Mouse (Mus musculus): ENCODE measurements at regions not wholly inside any gene's neighbourhood (a gene's known extent, or its start where the extent isn't known, plus 50 kb on each side); places are given as distances from the start of the nearest gene placed in this dataset.

GRCm38 (mm10) chr13:35159456-35159855, 132.6 kb upstream of the Eci2 start:
- no peak overlapping the region for H3K27ac ChIP-seq (replicated peaks; ENCODE audit: low read depth, low read length)
- 75% methylated on average over 3 of the region's 3 CpGs for WGBS

DNA sequence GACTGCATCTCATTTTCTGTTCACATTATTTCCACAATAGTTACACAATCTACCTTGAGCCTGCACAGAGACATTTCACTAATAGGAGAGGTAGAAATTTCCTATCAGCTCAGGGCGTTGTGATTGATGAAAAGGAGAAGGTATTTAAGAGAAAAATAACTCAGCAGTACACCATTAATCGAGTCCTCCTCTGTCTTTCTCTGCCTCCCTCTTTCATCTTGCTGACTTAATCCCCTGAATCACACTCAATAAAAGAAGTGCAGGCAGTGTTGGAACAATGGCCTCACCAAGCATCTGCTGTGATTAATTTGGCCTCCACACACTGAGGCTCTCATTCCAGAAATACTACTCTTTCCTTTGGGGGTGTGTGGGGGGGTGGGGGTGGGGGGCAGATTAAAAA, 133.9 kb upstream of the Eci2 start:
- Histone ChIP-seq H3K4me3 (ENCODE audit: low read depth, low read length) (no peak overlapping the region), H3K36me3 (ENCODE audit: control insufficient read depth, insufficient read depth, low read length) (no peaks in the 10 kb centered on the region), H3K9me3 (ENCODE audit: control insufficient read depth, low read length) (no peaks in the 10 kb centered on the region), H3K27ac (replicated peaks; ENCODE audit: low read depth, low read length) (no peak overlapping the region), H3K4me1 (ENCODE audit: control insufficient read depth, insufficient read depth, low read length) (no peaks in the 10 kb centered on the region), H3K9ac (ENCODE audit: low read length) (no peak overlapping the region), H3K4me2 (ENCODE audit: low read depth, severe bottlenecking) (no peak overlapping the region), H3K27me3 (ENCODE audit: control insufficient read depth, insufficient read depth, low read length) (no peaks in the 10 kb centered on the region)
- 25% methylated on average over 2 of the region's 2 CpGs for WGBS
- ATAC-seq (ENCODE audit: insufficient number of reproducible peaks, low FRiP score, low TSS enrichment, low read depth) (no peak), DNase-seq (ENCODE audit: low spot score) (no peak)

More at GRCm38 (mm10) chr13:35159456-35159855, 132.6 kb upstream of the Eci2 start:
- Histone ChIP-seq H3K4me3 (ENCODE audit: low read depth, low read length) (no peak overlapping the region), H3K36me3 (ENCODE audit: control insufficient read depth, insufficient read depth, low read length) (no peaks in the 10 kb centered on the region), H3K27me3 (ENCODE audit: control insufficient read depth, insufficient read depth, low read length) (no peaks in the 10 kb centered on the region), H3K9ac (ENCODE audit: low read length) (no peak overlapping the region), H3K4me2 (ENCODE audit: low read depth, severe bottlenecking) (no peak overlapping the region), H3K9me3 (ENCODE audit: control insufficient read depth, low read length) (no peaks in the 10 kb centered on the region), H3K4me1 (ENCODE audit: control insufficient read depth, insufficient read depth, low read length) (no peaks in the 10 kb centered on the region)
- DNase-seq (ENCODE audit: low spot score) = no peak
- no peak for ATAC-seq (ENCODE audit: insufficient number of reproducible peaks, low FRiP score, low TSS enrichment, low read depth)

- Histone ChIP-seq H3K27me3 (ENCODE audit: control insufficient read depth, insufficient read depth, low read length) (no peaks in the 10 kb centered on the region), H3K27ac (replicated peaks; ENCODE audit: low read depth, low read length) (no peak overlapping the region), H3K4me3 (ENCODE audit: low read depth, low read length) (no peak overlapping the region), H3K36me3 (ENCODE audit: control insufficient read depth, insufficient read depth, low read length) (no peaks in the 10 kb centered on the region), H3K9me3 (ENCODE audit: control insufficient read depth, low read length) (no peaks in the 10 kb centered on the region), H3K4me1 (ENCODE audit: control insufficient read depth, insufficient read depth, low read length) (no peaks in the 10 kb centered on the region), H3K9ac (ENCODE audit: low read length) (no peak overlapping the region), H3K4me2 (ENCODE audit: low read depth, severe bottlenecking) (no peak overlapping the region)
- ATAC-seq (ENCODE audit: insufficient number of reproducible peaks, low FRiP score, low TSS enrichment, low read depth) = no peak
- DNase-seq (ENCODE audit: low spot score) = no peak
- WGBS = 85% methylated on average over 5 of the region's 5 CpGs
Measured at GRCm38 (mm10) chr13:35166080-35166479, 139.2 kb upstream of the Eci2 start.

- Histone ChIP-seq H3K9me3 (ENCODE audit: control insufficient read depth, low read length) (no peaks in the 10 kb centered on the region), H3K4me2 (ENCODE audit: low read depth, severe bottlenecking) (no peak overlapping the region), H3K27me3 (ENCODE audit: control insufficient read depth, insufficient read depth, low read length) (no peaks in the 10 kb centered on the region), H3K9ac (ENCODE audit: low read length) (no peak overlapping the region), H3K27ac (replicated peaks; ENCODE audit: low read depth, low read length) (no peak overlapping the region), H3K4me3 (ENCODE audit: low read depth, low read length) (no peak overlapping the region), H3K4me1 (ENCODE audit: control insufficient read depth, insufficient read depth, low read length) (no peaks in the 10 kb centered on the region), H3K36me3 (ENCODE audit: control insufficient read depth, insufficient read depth, low read length) (no peaks in the 10 kb centered on the region)
- DNase-seq (ENCODE audit: low spot score) = no peak
- no peak for ATAC-seq (ENCODE audit: insufficient number of reproducible peaks, low FRiP score, low TSS enrichment, low read depth)
- WGBS = 83% methylated on average over 8 of the region's 8 CpGs
Measured at GRCm38 (mm10) chr13:35166831-35167541, 140.1 kb upstream of the Eci2 start.

DNA sequence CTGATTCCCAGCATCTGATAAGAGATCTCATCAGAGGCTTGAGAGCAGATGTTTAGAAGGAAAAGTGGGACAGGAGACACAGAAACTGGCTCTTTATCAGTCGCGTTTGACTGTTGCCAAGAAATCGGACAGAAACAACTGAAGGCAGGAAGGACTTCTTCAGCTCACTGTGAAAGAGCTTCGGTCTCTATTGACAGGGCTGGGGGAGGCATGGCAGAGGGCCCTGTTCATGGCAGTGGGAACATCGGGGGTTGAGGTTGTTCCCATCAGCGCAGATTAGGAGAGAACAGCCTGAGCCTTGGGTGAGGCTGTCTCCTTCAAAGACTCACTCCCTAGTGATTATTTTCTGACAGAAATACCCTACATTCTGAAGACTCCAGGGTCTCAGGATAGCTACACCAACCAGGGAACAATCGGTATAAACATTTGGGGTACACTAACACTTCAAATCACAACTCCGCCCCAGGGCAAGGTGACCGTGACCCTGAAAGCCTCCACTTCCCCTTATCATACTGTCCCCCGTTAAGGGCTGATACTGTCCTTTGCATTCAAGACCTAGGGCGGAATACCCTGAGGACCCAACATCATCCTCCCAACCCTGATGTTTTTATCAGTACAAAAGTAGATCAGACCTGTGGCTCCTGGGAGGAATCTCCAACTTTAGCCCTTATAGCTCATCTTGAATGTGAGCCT, 144.8 kb upstream of the Eci2 start:
- Histone ChIP-seq H3K27ac (replicated peaks; ENCODE audit: low read depth, low read length) (no peak overlapping the region), H3K9me3 (ENCODE audit: control insufficient read depth, low read length) (no peaks in the 10 kb centered on the region), H3K4me3 (ENCODE audit: low read depth, low read length) (no peak overlapping the region), H3K36me3 (ENCODE audit: control insufficient read depth, insufficient read depth, low read length) (no peaks in the 10 kb centered on the region), H3K4me1 (ENCODE audit: control insufficient read depth, insufficient read depth, low read length) (peaks cover 3% of the 10 kb centered on the region; the same call in 1 of the 2 replicates), H3K4me2 (ENCODE audit: low read depth, severe bottlenecking) (no peak overlapping the region), H3K9ac (ENCODE audit: low read length) (no peak overlapping the region), H3K27me3 (ENCODE audit: control insufficient read depth, insufficient read depth, low read length) (no peaks in the 10 kb centered on the region)
- ATAC-seq (ENCODE audit: insufficient number of reproducible peaks, low FRiP score, low TSS enrichment, low read depth) = no peak
- no peak for DNase-seq (ENCODE audit: low spot score)
- 88% methylated on average over 11 of the region's 11 CpGs for WGBS

GRCm38 (mm10) chr13:35173522-35173921, 146.6 kb upstream of the Eci2 start:
- Histone ChIP-seq H3K4me1 (ENCODE audit: control insufficient read depth, insufficient read depth, low read length) (peaks cover 3% of the 10 kb centered on the region; the same call in 1 of the 2 replicates), H3K27ac (replicated peaks; ENCODE audit: low read depth, low read length) (no peak overlapping the region), H3K4me3 (ENCODE audit: low read depth, low read length) (no peak overlapping the region), H3K27me3 (ENCODE audit: control insufficient read depth, insufficient read depth, low read length) (no peaks in the 10 kb centered on the region), H3K36me3 (ENCODE audit: control insufficient read depth, insufficient read depth, low read length) (no peaks in the 10 kb centered on the region), H3K9me3 (ENCODE audit: control insufficient read depth, low read length) (no peaks in the 10 kb centered on the region), H3K9ac (ENCODE audit: low read length) (no peak overlapping the region), H3K4me2 (ENCODE audit: low read depth, severe bottlenecking) (no peak overlapping the region)
- DNase-seq (ENCODE audit: low spot score) (no peak), ATAC-seq (ENCODE audit: insufficient number of reproducible peaks, low FRiP score, low TSS enrichment, low read depth) (no peak)
- 40% methylated on average over 2 of the region's 2 CpGs for WGBS

- 88% methylated on average over 1 of the region's 1 CpGs for WGBS
- no peak for DNase-seq (ENCODE audit: low spot score)
- no peak overlapping the region for H3K27ac ChIP-seq (replicated peaks; ENCODE audit: low read depth, low read length)
- ATAC-seq (ENCODE audit: insufficient number of reproducible peaks, low FRiP score, low TSS enrichment, low read depth) = no peak
- no peak overlapping the region for H3K4me2 ChIP-seq (ENCODE audit: low read depth, severe bottlenecking)
- no peaks in the 10 kb centered on the region for H3K9me3 ChIP-seq (ENCODE audit: control insufficient read depth, low read length)
- no peak overlapping the region for H3K9ac ChIP-seq (ENCODE audit: low read length)
- H3K27me3 ChIP-seq (ENCODE audit: control insufficient read depth, insufficient read depth, low read length) = no peaks in the 10 kb centered on the region
- no peak overlapping the region for H3K4me3 ChIP-seq (ENCODE audit: low read depth, low read length)
- peaks cover 3% of the 10 kb centered on the region; the same call in 1 of the 2 replicates for H3K4me1 ChIP-seq (ENCODE audit: control insufficient read depth, insufficient read depth, low read length)
- no peaks in the 10 kb centered on the region for H3K36me3 ChIP-seq (ENCODE audit: control insufficient read depth, insufficient read depth, low read length)
Measured at GRCm38 (mm10) chr13:35175587-35175986, 148.7 kb upstream of the Eci2 start.

DNA sequence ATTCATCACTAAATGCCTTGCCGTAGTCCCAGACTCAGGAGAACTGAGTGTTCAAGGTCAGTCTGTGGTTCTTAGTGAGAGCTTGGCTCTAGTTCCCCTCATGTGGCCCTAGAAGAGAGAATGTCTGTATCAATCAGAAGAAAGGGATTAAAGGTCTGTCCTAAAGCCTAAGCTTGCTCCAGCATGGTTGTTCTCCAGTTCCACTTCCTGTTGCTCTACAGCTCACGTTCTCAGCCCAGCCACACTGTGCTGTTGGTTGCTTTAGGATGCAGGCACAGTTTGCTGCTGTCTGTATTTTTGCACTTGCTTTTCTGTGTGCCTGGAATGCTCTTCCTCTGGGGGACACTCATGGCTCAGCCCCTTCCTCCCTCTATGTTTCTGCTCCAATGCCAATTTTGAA, 150.4 kb upstream of the Eci2 start:
- 34% methylated on average over 2 of the region's 2 CpGs for WGBS

More for the DNA sequence above, 150.4 kb upstream of the Eci2 start:
- no peak overlapping the region for H3K27ac ChIP-seq (replicated peaks; ENCODE audit: low read depth, low read length)
- no peaks in the 10 kb centered on the region for H3K36me3 ChIP-seq (ENCODE audit: control insufficient read depth, insufficient read depth, low read length)
- H3K9ac ChIP-seq (ENCODE audit: low read length) = no peak overlapping the region
- peaks cover 2% of the 10 kb centered on the region; the same call in 1 of the 2 replicates for H3K4me1 ChIP-seq (ENCODE audit: control insufficient read depth, insufficient read depth, low read length)
- DNase-seq (ENCODE audit: low spot score) (no peak), ATAC-seq (ENCODE audit: insufficient number of reproducible peaks, low FRiP score, low TSS enrichment, low read depth) (no peak)
- H3K4me2 ChIP-seq (ENCODE audit: low read depth, severe bottlenecking) = no peak overlapping the region
- no peak overlapping the region for H3K4me3 ChIP-seq (ENCODE audit: low read depth, low read length)
- no peaks in the 10 kb centered on the region for H3K27me3 ChIP-seq (ENCODE audit: control insufficient read depth, insufficient read depth, low read length)
- no peaks in the 10 kb centered on the region for H3K9me3 ChIP-seq (ENCODE audit: control insufficient read depth, low read length)

All from limb, embryonic 11.5 days (tissue).